Mouse (Mus musculus): ENCODE measurements around the gene Amhr2. TPM values are rescaled to one million over a fixed set of nuclear protein-coding genes. Genes with fewer than 3 reads are reported as not detected.

The Amhr2 gene
- polyA plus RNA-seq, 1 experiment from 2014 or later, result 0.60 TPM

GRCm38 (mm10) chr15:102460971-102461370 lies 15.8 kb downstream of the Amhr2 start:
- 70% methylated on average over 4 of the region's 4 CpGs for WGBS
- Histone ChIP-seq H3K27ac (no peak overlapping the region), H3K4me3 (no peak overlapping the region), H3K36me3 (no peaks in the 10 kb centered on the region), H3K9me3 (no peaks in the 10 kb centered on the region), H3K27me3 (no peaks in the 10 kb centered on the region), H3K4me2 (replicated peaks) (no peak overlapping the region), H3K4me1 (peaks cover 5% of the 10 kb centered on the region; the same call in 1 of the 2 replicates), H3K9ac (no peak overlapping the region)
- no peak for ATAC-seq (ENCODE audit: insufficient number of reproducible peaks, insufficient read depth, low FRiP score, low TSS enrichment)

DNA sequence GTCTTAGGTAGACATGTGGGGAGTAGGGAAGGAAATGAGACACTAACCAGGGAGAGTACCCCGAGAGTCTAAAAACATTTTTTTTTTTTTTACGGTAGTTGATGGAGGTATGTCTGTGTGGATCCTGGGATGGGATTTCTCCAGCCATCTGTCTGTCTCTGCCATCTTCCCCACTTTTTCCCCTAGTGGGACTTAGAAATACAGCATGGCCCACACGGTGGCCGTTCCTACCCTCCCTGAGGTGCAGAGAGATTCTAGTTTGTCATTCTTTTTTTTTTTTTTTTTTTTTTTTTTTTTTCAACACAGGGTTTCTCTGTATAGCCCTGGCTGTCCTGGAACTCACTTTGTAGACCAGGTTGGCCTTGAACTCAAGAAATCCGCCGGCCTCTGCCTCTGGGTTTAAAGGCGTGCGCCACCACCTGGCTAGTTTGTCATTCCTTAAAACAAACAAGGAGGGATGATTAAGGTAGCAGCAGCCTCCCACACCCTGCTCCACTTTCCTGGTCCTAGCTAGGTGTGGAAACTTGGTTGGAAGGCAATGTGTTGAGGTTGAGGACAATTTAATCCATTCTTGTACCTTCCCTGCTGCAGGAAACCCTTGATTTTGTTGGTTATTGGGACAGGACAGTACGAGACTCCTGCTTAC lies 16.4 kb downstream of the Amhr2 start:
- no peak for ATAC-seq (ENCODE audit: insufficient number of reproducible peaks, insufficient read depth, low FRiP score, low TSS enrichment)
- 78% methylated on average over 9 of the region's 9 CpGs for WGBS
- Histone ChIP-seq H3K9ac (no peak overlapping the region), H3K9me3 (no peaks in the 10 kb centered on the region), H3K27ac (no peak overlapping the region), H3K4me3 (no peak overlapping the region), H3K4me2 (replicated peaks) (no peak overlapping the region), H3K27me3 (no peaks in the 10 kb centered on the region), H3K4me1 (peaks cover 5% of the 10 kb centered on the region; the same call in 1 of the 2 replicates), H3K36me3 (no peaks in the 10 kb centered on the region)

DNA sequence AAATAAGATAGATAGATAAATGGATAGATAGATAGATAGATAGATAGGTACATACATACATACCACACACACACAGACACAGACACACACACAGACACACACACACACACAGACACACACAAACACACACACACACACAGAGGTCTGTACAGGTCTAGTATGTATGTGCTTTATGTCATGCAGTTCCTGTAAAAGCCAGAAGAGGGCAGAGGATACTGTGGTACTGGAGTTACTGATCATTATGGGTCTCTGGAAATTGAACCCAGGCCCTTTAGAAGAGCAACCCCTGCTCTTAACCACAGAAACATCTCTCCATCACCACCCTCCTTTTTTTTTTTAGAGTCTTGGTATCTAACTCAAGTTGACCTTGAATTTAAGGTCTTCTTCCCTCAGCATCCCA lies 18.5 kb downstream of the Amhr2 start:
- H3K36me3 ChIP-seq, result no peaks in the 10 kb centered on the region
- no peak overlapping the region for H3K9ac ChIP-seq
- no peak for ATAC-seq (ENCODE audit: insufficient number of reproducible peaks, insufficient read depth, low FRiP score, low TSS enrichment)
- no peak overlapping the region for H3K4me3 ChIP-seq
- no peak overlapping the region for H3K27ac ChIP-seq
- no peaks in the 10 kb centered on the region for H3K9me3 ChIP-seq
- H3K4me2 ChIP-seq (replicated peaks), result no peak overlapping the region
- no peaks in the 10 kb centered on the region for H3K27me3 ChIP-seq
- H3K4me1 ChIP-seq, result peaks cover 5% of the 10 kb centered on the region; the same call in 1 of the 2 replicates

GRCm38 (mm10) chr15:102468675-102469370 lies 23.7 kb downstream of the Amhr2 start:
- H3K27me3 ChIP-seq, result no peaks in the 10 kb centered on the region
- H3K4me1 ChIP-seq, result peaks cover 12% of the 10 kb centered on the region; the same call in 1 of the 2 replicates
- ATAC-seq (ENCODE audit: insufficient number of reproducible peaks, insufficient read depth, low FRiP score, low TSS enrichment), result no peak
- no peak overlapping the region for H3K4me2 ChIP-seq (replicated peaks)
- no peak overlapping the region for H3K4me3 ChIP-seq
- H3K27ac ChIP-seq, result no peak overlapping the region
- no peaks in the 10 kb centered on the region for H3K9me3 ChIP-seq
- H3K36me3 ChIP-seq, result peaks cover 4% of the 10 kb centered on the region; the same call in 1 of the 2 replicates
- WGBS, result 95% methylated on average over 9 of the region's 9 CpGs
- H3K9ac ChIP-seq, result no peak overlapping the region

DNA sequence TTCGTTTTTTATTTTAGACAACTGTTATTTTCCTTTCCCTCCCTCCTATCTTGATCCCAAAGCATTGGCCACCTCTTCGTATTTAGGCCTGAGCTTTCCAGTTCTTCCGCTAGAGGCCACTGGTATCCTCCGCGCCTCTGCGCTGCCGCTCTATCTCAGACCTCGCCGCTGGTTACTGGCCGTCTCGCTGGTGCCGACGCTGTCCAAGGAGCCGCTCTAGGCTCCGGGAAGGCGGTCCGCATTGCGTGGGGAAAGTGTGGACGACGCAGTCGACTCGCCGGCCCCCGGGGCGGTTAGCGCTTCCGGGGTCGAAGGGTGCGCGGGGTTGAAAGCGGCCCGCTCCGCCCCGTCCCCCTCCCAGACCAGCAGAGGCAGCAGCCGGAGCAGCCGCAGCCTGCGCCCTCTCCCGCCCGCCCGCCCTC lies 25.0 kb downstream of the Amhr2 start, which contains the start of gene Pcbp2:
Gene Pcbp2, plus strand, starts transcription at position 357 of the 422 bp plus-strand sequence.
- under 1% methylated on average over 32 of the region's 40 CpGs for WGBS
- peak within 1 kb of the TSS; percentile 68 for H3K4me2 ChIP-seq (replicated peaks)
- peaks cover 17% of the 10 kb centered on the region for H3K36me3 ChIP-seq
- H3K9ac ChIP-seq, result peak within 1 kb of the TSS; percentile 94
- no peaks in the 10 kb centered on the region for H3K9me3 ChIP-seq
- peaks cover 12% of the 10 kb centered on the region; the same call in 1 of the 2 replicates for H3K4me1 ChIP-seq
- peak within 1 kb of the TSS; percentile 85 for H3K4me3 ChIP-seq
- no peaks in the 10 kb centered on the region for H3K27me3 ChIP-seq
- ATAC-seq (ENCODE audit: insufficient number of reproducible peaks, insufficient read depth, low FRiP score, low TSS enrichment), result peak; percentile 100
- peak within 1 kb of the TSS; percentile 98 for H3K27ac ChIP-seq

- peaks cover 12% of the 10 kb centered on the region; the same call in 1 of the 2 replicates for H3K4me1 ChIP-seq
- peak overlapping the region; percentile 85 for H3K4me3 ChIP-seq
- H3K36me3 ChIP-seq, result peaks cover 22% of the 10 kb centered on the region
- WGBS, result under 1% methylated on average over 51 of the region's 67 CpGs
- H3K27me3 ChIP-seq, result no peaks in the 10 kb centered on the region
- ATAC-seq (ENCODE audit: insufficient number of reproducible peaks, insufficient read depth, low FRiP score, low TSS enrichment), result peak; percentile 38; the same call in 1 of the 2 replicates
- peak overlapping the region; percentile 68 for H3K4me2 ChIP-seq (replicated peaks)
- H3K27ac ChIP-seq, result peak overlapping the region; percentile 98
- peak overlapping the region; percentile 94 for H3K9ac ChIP-seq
- no peaks in the 10 kb centered on the region for H3K9me3 ChIP-seq
Observed at GRCm38 (mm10) chr15:102470605-102471294, 25.6 kb downstream of the Amhr2 start.

DNA sequence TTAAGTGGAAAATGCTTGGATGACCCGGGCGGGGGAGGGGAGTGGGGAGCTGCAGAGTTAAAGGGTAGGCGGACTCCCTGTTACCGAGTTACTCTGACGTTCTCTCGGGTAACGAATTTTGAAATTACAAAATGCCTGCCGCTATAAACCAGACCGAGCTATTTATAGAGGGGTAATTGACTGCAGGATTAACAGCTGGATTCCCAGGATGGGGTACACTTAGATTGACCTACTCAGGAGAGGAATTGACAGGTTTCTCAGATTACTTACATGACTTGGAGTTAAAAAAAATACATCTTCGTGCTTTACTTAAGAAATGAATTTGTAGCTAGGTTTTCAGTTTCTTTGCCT lies 26.1 kb downstream of the Amhr2 start:
- H3K27me3 ChIP-seq, result no peaks in the 10 kb centered on the region
- peak overlapping the region; percentile 94 for H3K9ac ChIP-seq
- peaks cover 28% of the 10 kb centered on the region for H3K36me3 ChIP-seq
- H3K9me3 ChIP-seq, result no peaks in the 10 kb centered on the region
- WGBS, result under 1% methylated on average over 10 of the region's 10 CpGs
- H3K27ac ChIP-seq, result peak overlapping the region; percentile 98
- ATAC-seq (ENCODE audit: insufficient number of reproducible peaks, insufficient read depth, low FRiP score, low TSS enrichment), result no peak
- peak overlapping the region; percentile 68 for H3K4me2 ChIP-seq (replicated peaks)
- peak overlapping the region; percentile 85 for H3K4me3 ChIP-seq
- H3K4me1 ChIP-seq, result peaks cover 12% of the 10 kb centered on the region; the same call in 1 of the 2 replicates

DNA sequence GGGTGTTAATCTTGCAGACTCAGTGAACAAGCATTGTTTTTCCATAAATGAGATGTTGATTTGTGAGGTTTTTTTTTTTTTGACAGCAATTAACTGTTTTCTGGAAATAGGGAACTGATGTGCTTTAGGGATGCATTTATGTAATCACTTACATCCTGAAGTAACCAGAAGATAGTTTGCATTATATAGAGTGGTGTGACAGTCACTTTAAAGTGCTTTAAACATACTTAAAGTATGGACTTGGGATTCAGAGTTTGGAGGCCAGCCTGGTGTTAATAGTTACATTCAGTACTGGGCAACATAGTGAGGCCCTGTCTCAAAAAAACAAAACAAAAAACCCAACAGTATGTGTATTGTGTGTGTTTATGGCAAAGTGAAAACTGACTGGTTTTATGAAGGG lies 26.6 kb downstream of the Amhr2 start:
- Histone ChIP-seq H3K4me1 (peaks cover 12% of the 10 kb centered on the region; the same call in 1 of the 2 replicates), H3K9me3 (no peaks in the 10 kb centered on the region), H3K9ac (peak overlapping the region; percentile 94)

GRCm38 (mm10) chr15:102473246-102473645 lies 28.1 kb downstream of the Amhr2 start:
- no peaks in the 10 kb centered on the region for H3K27me3 ChIP-seq
- no peak overlapping the region for H3K9ac ChIP-seq
- H3K36me3 ChIP-seq, result peaks cover 46% of the 10 kb centered on the region
- H3K4me1 ChIP-seq, result peaks cover 12% of the 10 kb centered on the region; the same call in 1 of the 2 replicates
- H3K27ac ChIP-seq, result no peak overlapping the region
- 64% methylated on average over 2 of the region's 2 CpGs for WGBS
- no peaks in the 10 kb centered on the region for H3K9me3 ChIP-seq
- no peak overlapping the region for H3K4me3 ChIP-seq
- ATAC-seq (ENCODE audit: insufficient number of reproducible peaks, insufficient read depth, low FRiP score, low TSS enrichment), result no peak
- peak overlapping the region; percentile 27; the same call in 1 of the 2 replicates for H3K4me2 ChIP-seq (replicated peaks)

More for the DNA sequence above, 26.6 kb downstream of the Amhr2 start:
- ATAC-seq (ENCODE audit: insufficient number of reproducible peaks, insufficient read depth, low FRiP score, low TSS enrichment), result no peak
- peak overlapping the region; percentile 85 for H3K4me3 ChIP-seq
- H3K36me3 ChIP-seq, result peaks cover 32% of the 10 kb centered on the region
- peak overlapping the region; percentile 68 for H3K4me2 ChIP-seq (replicated peaks)
- no peaks in the 10 kb centered on the region for H3K27me3 ChIP-seq
- no peak overlapping the region for H3K27ac ChIP-seq

DNA sequence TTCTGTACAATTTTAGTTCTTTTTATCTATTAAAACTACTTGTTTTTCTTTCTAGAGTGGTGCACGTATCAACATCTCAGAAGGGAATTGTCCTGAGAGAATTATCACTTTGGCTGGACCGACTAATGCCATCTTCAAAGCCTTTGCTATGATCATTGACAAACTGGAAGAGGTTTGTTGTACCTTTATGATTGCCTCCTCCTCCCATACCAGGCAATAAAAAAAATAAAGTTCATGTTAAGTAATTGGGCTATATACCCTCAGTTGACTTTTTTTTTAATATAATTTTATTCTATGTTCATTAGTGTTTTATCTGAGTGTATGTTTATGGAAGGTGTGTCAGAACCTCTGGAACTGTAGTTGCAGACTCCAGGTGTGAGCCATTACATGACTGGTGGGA lies 29.4 kb downstream of the Amhr2 start:
- no peak overlapping the region for H3K4me2 ChIP-seq (replicated peaks)
- H3K4me3 ChIP-seq, result no peak overlapping the region
- H3K9ac ChIP-seq, result no peak overlapping the region
- peaks cover 12% of the 10 kb centered on the region; the same call in 1 of the 2 replicates for H3K4me1 ChIP-seq
- no peak overlapping the region for H3K27ac ChIP-seq
- 92% methylated on average over 2 of the region's 2 CpGs for WGBS
- H3K36me3 ChIP-seq, result peaks cover 57% of the 10 kb centered on the region
- H3K27me3 ChIP-seq, result no peaks in the 10 kb centered on the region
- ATAC-seq (ENCODE audit: insufficient number of reproducible peaks, insufficient read depth, low FRiP score, low TSS enrichment), result no peak
- H3K9me3 ChIP-seq, result no peaks in the 10 kb centered on the region

GRCm38 (mm10) chr15:102483136-102483535 lies 38.0 kb downstream of the Amhr2 start:
- no peak for ATAC-seq (ENCODE audit: insufficient number of reproducible peaks, insufficient read depth, low FRiP score, low TSS enrichment)
- H3K36me3 ChIP-seq, result peaks cover 76% of the 10 kb centered on the region
- H3K27ac ChIP-seq, result no peak overlapping the region

More at GRCm38 (mm10) chr15:102483136-102483535, 38.0 kb downstream of the Amhr2 start:
- Histone ChIP-seq H3K27me3 (no peaks in the 10 kb centered on the region), H3K4me1 (no peaks in the 10 kb centered on the region), H3K9me3 (no peaks in the 10 kb centered on the region), H3K4me2 (replicated peaks) (no peak overlapping the region), H3K9ac (no peak overlapping the region), H3K4me3 (no peak overlapping the region)
- 89% methylated on average over 3 of the region's 3 CpGs for WGBS

Measured in embryonic facial prominence, embryonic 12.5 days (tissue).